Mouse (Mus musculus) forebrain, embryonic 11.5 days (tissue): ENCODE results near the gene Olfr1532-ps1. TPM values are rescaled to one million over a fixed set of nuclear protein-coding genes. Genes with fewer than 3 reads are reported as not detected.
"Not testable (repeated sequence)": the region's sequence is repeated elsewhere in the genome, so short reads cannot be mapped to it uniquely, and the experiment has no call there.

ENCODE experiments used
- ATAC-seq: fragments of 200-750 bp; cut with Nextera tagmentation; replicated peaks from 2 replicates; pipeline ENCODE4 v1.8.0; 2017; ENCODE audit warnings: moderate TSS enrichment; ENCODE audit not compliant: low FRiP score
- DNase-seq: peaks from one replicate; pipeline ENCODE4 v3.0.0-alpha.2; 2017; ENCODE audit warnings: low spot score
- H3K27ac ChIP-seq: fragments of 300-500 bp; sonication (generic); 2 replicates; pipeline ENCODE4 v1.5.1; 2014; ENCODE audit warnings: low read depth, low read length
- H3K27me3 ChIP-seq: fragments of 300-500 bp; sonication (generic); 2 replicates; pipeline ENCODE4 v1.6.1; 2014; ENCODE audit warnings: mild to moderate bottlenecking, low read length, mixed read lengths; ENCODE audit not compliant: control insufficient read depth, insufficient read depth
- H3K36me3 ChIP-seq: fragments of 300-500 bp; sonication (generic); 2 replicates; pipeline ENCODE4 v1.6.1; 2014; ENCODE audit warnings: mild to moderate bottlenecking, low read length, moderate library complexity, mixed read lengths; ENCODE audit not compliant: control insufficient read depth, insufficient read depth
- H3K4me1 ChIP-seq: fragments of 300-500 bp; sonication (generic); replicated peaks from 2 replicates; pipeline ENCODE4 v1.6.1; 2014; ENCODE audit warnings: low read length, mixed read lengths; ENCODE audit not compliant: control insufficient read depth, insufficient read depth
- H3K4me2 ChIP-seq: fragments of 300-500 bp; sonication (generic); 2 replicates; pipeline ENCODE4 v1.6.1; 2014; ENCODE audit warnings: low read depth, mild to moderate bottlenecking, low read length, moderate library complexity, mixed read lengths; ENCODE audit not compliant: severe bottlenecking
- H3K4me3 ChIP-seq: fragments of 300-500 bp; sonication (generic); 2 replicates; pipeline ENCODE4 v1.5.1; 2014; ENCODE audit warnings: low read depth, low read length
- H3K9ac ChIP-seq: fragments of 300-500 bp; sonication (generic); 2 replicates; pipeline ENCODE4 v1.6.1; 2014; ENCODE audit warnings: low read length
- H3K9me3 ChIP-seq: fragments of 300-500 bp; sonication (generic); 2 replicates; pipeline ENCODE4 v1.6.1; 2016; ENCODE audit warnings: low read length, mixed read lengths; ENCODE audit not compliant: control insufficient read depth
- WGBS: fragments of 180-500 bp; shearing (Covaris S2); extraction: QIAGEN DNeasy Blood & Tissue Kit; methylation state at CpG from one replicate; pipeline ENCODE4 v1.1.7; 2014; 5-methylcytosine and 5-hydroxymethylcytosine counted together
- polyA plus RNA-seq: library from polyadenylated mRNA; unstranded; fragments of >200 nt; fragmentation: Nextera tagmentation; extraction: Ambion mirVana; gene quantifications from 2 replicates; pipeline ENCODE4 v1.2.1, GENCODE M21; 2014

Olfr1532-ps1 gene
- not detected in 2 replicates for polyA plus RNA-seq

- no peaks in the 10 kb centered on the region for H3K27me3 ChIP-seq
- WGBS = 57% methylated on average over 2 of the region's 2 CpGs
- H3K9me3 ChIP-seq = no peaks in the 10 kb centered on the region
- no peak within 1 kb of the TSS for H3K27ac ChIP-seq
- H3K4me2 ChIP-seq = no peak within 1 kb of the TSS
- no peak for ATAC-seq
- H3K36me3 ChIP-seq = no peaks in the 10 kb centered on the region
- H3K4me1 ChIP-seq = no peaks in the 10 kb centered on the region
- H3K9ac ChIP-seq = no peak within 1 kb of the TSS
- no peak within 1 kb of the TSS for H3K4me3 ChIP-seq
- DNase-seq = no peak
These were observed at the start of gene Olfr1532-ps1 for GRCm38 (mm10) chr7:106907676-106908075. Gene Olfr1532-ps1 (plus strand): TSS chr7:106908001.

GRCm38 (mm10) chr7:106862885-106863284, 44.9 kb upstream of the Olfr1532-ps1 start, which contains the start of gene Olfr704:
Gene Olfr704 (plus strand): TSS chr7:106863185.
- Histone ChIP-seq H3K36me3 (no peaks in the 10 kb centered on the region), H3K4me3 (no peak within 1 kb of the TSS), H3K4me2 (no peak within 1 kb of the TSS), H3K27me3 (no peaks in the 10 kb centered on the region), H3K27ac (no peak within 1 kb of the TSS), H3K9ac (no peak within 1 kb of the TSS), H3K9me3 (no peaks in the 10 kb centered on the region), H3K4me1 (no peaks in the 10 kb centered on the region)
- DNase-seq (no peak), ATAC-seq (no peak)

GRCm38 (mm10) chr7:106876791-106877190, 31.0 kb upstream of the Olfr1532-ps1 start, which contains the start of gene Olfr705:
Gene Olfr705 (minus strand): TSS chr7:106876891.
- 88% methylated on average over 3 of the region's 3 CpGs for WGBS
- no peak within 1 kb of the TSS for H3K27ac ChIP-seq
- no peak for ATAC-seq

GRCm38 (mm10) chr7:106888062-106888461, 19.7 kb upstream of the Olfr1532-ps1 start, which contains the start of gene Olfr706:
Gene Olfr706 (minus strand): TSS chr7:106888162.
- Histone ChIP-seq H3K36me3 (no peaks in the 10 kb centered on the region), H3K4me3 (no peak within 1 kb of the TSS), H3K4me1 (no peaks in the 10 kb centered on the region), H3K9me3 (no peaks in the 10 kb centered on the region), H3K27ac (no peak within 1 kb of the TSS), H3K4me2 (no peak within 1 kb of the TSS), H3K27me3 (no peaks in the 10 kb centered on the region), H3K9ac (no peak within 1 kb of the TSS)
- WGBS = 78% methylated on average over 2 of the region's 2 CpGs
- DNase-seq = no peak
- no peak for ATAC-seq

More at GRCm38 (mm10) chr7:106876791-106877190, 31.0 kb upstream of the Olfr1532-ps1 start, which contains the start of gene Olfr705:
- Histone ChIP-seq H3K4me2 (no peak within 1 kb of the TSS), H3K4me1 (no peaks in the 10 kb centered on the region), H3K36me3 (no peaks in the 10 kb centered on the region), H3K27me3 (no peaks in the 10 kb centered on the region), H3K4me3 (no peak within 1 kb of the TSS), H3K9ac (no peak within 1 kb of the TSS), H3K9me3 (no peaks in the 10 kb centered on the region)
- DNase-seq = no peak

GRCm38 (mm10) chr7:106901141-106901540, 6.7 kb upstream of the Olfr1532-ps1 start, which contains the start of gene Olfr707:
Gene Olfr707 (minus strand): TSS chr7:106901241.
- ATAC-seq, DNase-seq, H3K9ac ChIP-seq, H3K9me3 ChIP-seq, H3K4me3 ChIP-seq, H3K4me1 ChIP-seq, H3K4me2 ChIP-seq, H3K27ac ChIP-seq, H3K36me3 ChIP-seq, H3K27me3 ChIP-seq: not testable (repeated sequence)
- 84% methylated on average over 3 of the region's 3 CpGs for WGBS

GRCm38 (mm10) chr7:106920961-106921360, 13.2 kb downstream of the Olfr1532-ps1 start:
- not testable (repeated sequence) for ATAC-seq, H3K36me3 ChIP-seq, H3K27ac ChIP-seq, H3K27me3 ChIP-seq, H3K4me3 ChIP-seq, DNase-seq, H3K4me2 ChIP-seq, H3K4me1 ChIP-seq, H3K9ac ChIP-seq, H3K9me3 ChIP-seq
- 89% methylated on average over 2 of the region's 7 CpGs for WGBS

GRCm38 (mm10) chr7:106932119-106932518, 24.3 kb downstream of the Olfr1532-ps1 start, which contains the start of gene Olfr709-ps1:
Gene Olfr709-ps1 (minus strand): TSS chr7:106932219.
- no peak for ATAC-seq
- no peaks in the 10 kb centered on the region for H3K27me3 ChIP-seq

GRCm38 (mm10) chr7:106948212-106948611, 40.4 kb downstream of the Olfr1532-ps1 start, which contains the start of gene Olfr710:
Gene Olfr710 (minus strand): TSS chr7:106948312.
- Histone ChIP-seq H3K36me3 (no peaks in the 10 kb centered on the region), H3K4me2 (no peak within 1 kb of the TSS), H3K4me3 (no peak within 1 kb of the TSS), H3K4me1 (no peaks in the 10 kb centered on the region), H3K27me3 (no peaks in the 10 kb centered on the region), H3K9me3 (no peaks in the 10 kb centered on the region; the same call in 1 of the 2 replicates), H3K27ac (no peak within 1 kb of the TSS), H3K9ac (no peak within 1 kb of the TSS)
- WGBS = 75% methylated on average over 3 of the region's 3 CpGs
- ATAC-seq = no peak
- DNase-seq = no peak

More at GRCm38 (mm10) chr7:106932119-106932518, 24.3 kb downstream of the Olfr1532-ps1 start, which contains the start of gene Olfr709-ps1:
- H3K4me3 ChIP-seq = no peak within 1 kb of the TSS
- H3K9ac ChIP-seq = no peak within 1 kb of the TSS
- no peaks in the 10 kb centered on the region for H3K36me3 ChIP-seq
- H3K9me3 ChIP-seq = no peaks in the 10 kb centered on the region
- H3K4me1 ChIP-seq = no peaks in the 10 kb centered on the region
- H3K27ac ChIP-seq = no peak within 1 kb of the TSS
- no peak for DNase-seq
- no peak within 1 kb of the TSS for H3K4me2 ChIP-seq

GRCm38 (mm10) chr7:106963837-106964236, 56.0 kb downstream of the Olfr1532-ps1 start, which contains the start of gene Olfr6:
Gene Olfr6 (minus strand): TSS chr7:106963937.
- Histone ChIP-seq H3K9ac (no peak within 1 kb of the TSS), H3K27ac (no peak within 1 kb of the TSS), H3K9me3 (no peaks in the 10 kb centered on the region), H3K36me3 (no peaks in the 10 kb centered on the region), H3K4me1 (no peaks in the 10 kb centered on the region), H3K4me2 (no peak within 1 kb of the TSS), H3K27me3 (no peaks in the 10 kb centered on the region), H3K4me3 (no peak within 1 kb of the TSS)
- DNase-seq = no peak
- ATAC-seq = no peak
- WGBS = 98% methylated on average over 1 of the region's 1 CpGs
